Mouse (Mus musculus) forebrain, embryonic 14.5 days (tissue): ENCODE data around the gene Slit1. TPM values are rescaled to one million over a fixed set of nuclear protein-coding genes. Genes with fewer than 3 reads are reported as not detected.

Experiments used
- ATAC-seq: fragments of 200-750 bp; cut with Nextera tagmentation; 2 replicates; pipeline ENCODE4 v1.8.0; 2017; ENCODE audit warnings: mild to moderate bottlenecking, moderate library complexity
- DNase-seq: peaks from one replicate; pipeline ENCODE4 v3.0.0-alpha.2; 2015; ENCODE audit warnings: low spot score
- H3K27ac ChIP-seq: fragments of 300-500 bp; sonication (generic); 2 replicates; pipeline ENCODE4 v1.5.1; 2014; ENCODE audit warnings: low read depth, mild to moderate bottlenecking, control low read depth, low read length, moderate library complexity
- H3K27me3 ChIP-seq: fragments of 300-500 bp; sonication (generic); replicated peaks from 2 replicates; pipeline ENCODE4 v1.6.1; 2014; ENCODE audit warnings: low read length, control low read depth, mixed read lengths; ENCODE audit not compliant: control insufficient read depth, insufficient read depth
- H3K36me3 ChIP-seq: fragments of 300-500 bp; sonication (generic); 2 replicates; pipeline ENCODE4 v1.6.1; 2014; ENCODE audit warnings: low read length, control low read depth; ENCODE audit not compliant: control insufficient read depth, insufficient read depth
- H3K4me1 ChIP-seq: fragments of 300-500 bp; sonication (generic); 2 replicates; pipeline ENCODE4 v1.6.1; 2014; ENCODE audit warnings: antibody characterized with exemption, low read length, control low read depth; ENCODE audit not compliant: control insufficient read depth, insufficient read depth
- H3K4me2 ChIP-seq: fragments of 300-500 bp; sonication (generic); 2 replicates; pipeline ENCODE4 v1.6.1; 2014; ENCODE audit warnings: mild to moderate bottlenecking, control low read depth, low read length
- H3K4me3 ChIP-seq: fragments of 300-500 bp; sonication (generic); 2 replicates; pipeline ENCODE4 v1.5.1; 2014; ENCODE audit warnings: low read depth, low read length, control low read depth
- H3K9ac ChIP-seq: fragments of 300-500 bp; sonication (generic); 2 replicates; pipeline ENCODE4 v1.6.1; 2014; ENCODE audit warnings: mild to moderate bottlenecking, low read length, control low read depth, moderate library complexity
- H3K9me3 ChIP-seq: fragments of 300-500 bp; sonication (generic); replicated peaks from 2 replicates; pipeline ENCODE4 v1.6.1; 2016; ENCODE audit warnings: low read length, control low read depth, mixed read lengths; ENCODE audit not compliant: control insufficient read depth
- WGBS: fragments of 180-500 bp; shearing (Covaris S2); extraction: QIAGEN DNeasy Blood & Tissue Kit; methylation state at CpG from one replicate; pipeline ENCODE4 v1.1.7; 2014; 5-methylcytosine and 5-hydroxymethylcytosine counted together
- polyA plus RNA-seq: library from polyadenylated mRNA; unstranded; fragments of >200 nt; fragmentation: Nextera tagmentation; extraction: Ambion mirVana; gene quantifications from 2 replicates; pipeline ENCODE4 v1.2.1, GENCODE M21; 2014

Slit1 gene
- polyA plus RNA-seq, 1 experiment from 2014 or later, result 13.5 TPM

DNA sequence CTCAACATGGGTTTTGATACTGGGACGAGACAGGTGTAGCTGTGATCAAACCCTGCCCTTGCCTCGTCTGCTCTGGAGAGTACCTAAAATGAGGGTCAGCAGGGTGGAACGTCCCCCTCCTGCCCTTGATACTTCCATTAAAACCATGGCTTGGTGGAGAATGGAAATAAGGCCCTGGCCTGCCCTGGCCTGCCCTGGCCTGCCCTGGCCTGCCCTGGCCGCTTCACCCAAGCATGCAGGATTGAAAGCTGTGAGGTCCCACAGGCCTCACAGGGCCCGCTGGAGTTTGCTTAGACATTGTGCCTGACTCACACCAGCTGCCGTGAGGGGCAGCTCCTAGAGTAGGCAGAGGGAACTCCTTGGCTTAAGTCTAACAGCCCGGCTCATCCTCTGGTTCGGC is 55.6 kb downstream of the Slit1 start:
- 69% methylated on average over 8 of the region's 8 CpGs for whole genome bisulfite sequencing
- H3K9ac ChIP-seq, result no peak overlapping the region; the same call in 1 of the 2 replicates
- peak; percentile 1; the same call in 1 of the 2 replicates for ATAC-seq
- peaks cover 46% of the 10 kb centered on the region for H3K4me1 ChIP-seq
- peak overlapping the region; percentile 61 for H3K27ac ChIP-seq
- no peak overlapping the region for H3K4me3 ChIP-seq
- H3K4me2 ChIP-seq, result no peak overlapping the region
- no peaks in the 10 kb centered on the region for H3K36me3 ChIP-seq
- H3K9me3 ChIP-seq, result no peaks in the 10 kb centered on the region
- no peak for DNase-seq
- H3K27me3 ChIP-seq, result no peaks in the 10 kb centered on the region

DNA sequence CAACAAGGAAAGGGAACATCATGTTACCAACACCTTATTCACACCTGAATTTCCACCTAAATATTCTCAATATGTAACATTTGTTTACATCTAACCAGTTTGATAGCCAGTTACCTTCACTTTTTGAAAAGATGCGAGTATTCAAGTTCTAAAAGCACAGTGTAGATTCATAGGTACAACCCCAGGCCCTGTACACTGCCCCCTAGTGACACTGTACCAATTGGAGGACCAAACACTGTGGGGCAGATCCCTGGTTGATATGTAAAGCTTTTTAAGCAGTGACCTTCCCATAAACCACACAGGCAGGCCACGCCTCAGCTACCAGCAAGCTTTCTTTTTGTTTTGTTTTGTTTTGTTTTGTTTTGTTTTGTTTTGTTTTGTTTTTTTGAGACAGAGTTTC is 57.3 kb downstream of the Slit1 start:
- no peak for ATAC-seq
- H3K36me3 ChIP-seq, result no peaks in the 10 kb centered on the region
- WGBS, result 92% methylated on average over 2 of the region's 2 CpGs
- H3K27me3 ChIP-seq, result no peaks in the 10 kb centered on the region
- no peak overlapping the region for H3K4me3 ChIP-seq
- H3K9ac ChIP-seq, result no peak overlapping the region
- no peaks in the 10 kb centered on the region for H3K9me3 ChIP-seq
- H3K4me1 ChIP-seq, result peaks cover 55% of the 10 kb centered on the region
- no peak overlapping the region for H3K4me2 ChIP-seq
- DNase-seq, result no peak
- no peak overlapping the region for H3K27ac ChIP-seq

DNA sequence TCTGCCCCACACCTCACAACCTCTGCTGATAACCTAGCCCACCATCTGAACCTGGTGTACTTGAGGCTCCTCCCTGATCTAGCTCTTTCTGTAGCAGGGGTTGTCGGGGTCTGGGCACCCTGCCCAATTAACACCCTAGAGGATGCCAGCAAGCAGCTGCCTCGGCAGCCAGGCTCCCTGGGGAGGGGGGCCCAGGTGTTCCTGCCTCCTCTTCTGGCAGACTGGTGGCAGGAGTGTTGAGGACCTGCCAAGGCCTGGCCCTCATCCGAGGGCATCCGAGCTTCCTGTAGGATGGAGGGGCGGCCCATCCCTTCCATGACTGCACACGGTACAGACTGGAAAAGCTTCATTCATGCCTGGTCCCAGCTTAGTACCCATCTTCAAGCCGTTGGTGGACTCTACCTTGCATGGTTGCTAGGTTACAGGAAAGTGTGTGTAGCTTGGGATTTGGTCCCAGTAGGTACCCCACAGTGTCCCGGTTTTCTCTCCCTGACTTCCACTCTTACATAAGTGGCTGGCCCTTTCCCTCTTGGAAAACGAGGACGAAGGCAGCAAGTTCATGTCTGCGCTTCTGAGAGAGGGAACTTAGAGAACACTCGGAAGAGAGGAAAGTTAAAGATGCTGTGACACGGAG is 57.9 kb downstream of the Slit1 start:
- Histone ChIP-seq H3K27ac (no peak overlapping the region), H3K36me3 (no peaks in the 10 kb centered on the region), H3K4me3 (no peak overlapping the region), H3K4me1 (peaks cover 53% of the 10 kb centered on the region), H3K27me3 (no peaks in the 10 kb centered on the region), H3K9ac (no peak overlapping the region), H3K4me2 (no peak overlapping the region), H3K9me3 (no peaks in the 10 kb centered on the region)
- ATAC-seq (peak; percentile 33), DNase-seq (peak; percentile 74)
- WGBS, result 63% methylated on average over 13 of the region's 13 CpGs

DNA sequence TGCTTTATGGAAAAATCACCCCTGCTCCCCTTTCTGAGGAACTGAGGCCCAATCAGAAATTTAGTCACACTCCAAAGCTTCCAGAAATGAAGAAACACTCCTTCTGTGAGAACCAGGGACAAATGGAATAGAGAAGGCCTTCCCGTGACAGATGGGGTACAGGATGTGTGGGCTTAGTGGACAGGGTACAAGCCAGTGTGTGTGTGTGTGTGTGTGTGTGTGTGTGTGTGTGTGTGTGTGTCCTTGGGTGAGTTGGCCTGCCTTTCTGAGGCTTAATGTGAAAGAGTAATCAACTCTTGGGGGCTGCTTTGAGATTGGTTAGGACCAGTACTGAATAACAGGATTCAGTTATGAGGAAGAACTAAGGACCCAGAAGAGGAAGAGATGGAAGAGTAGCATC is 58.6 kb downstream of the Slit1 start:
- DNase-seq (no peak), ATAC-seq (no peak)
- H3K36me3 ChIP-seq, result no peaks in the 10 kb centered on the region
- 76% methylated on average over 1 of the region's 1 CpGs for WGBS
- no peaks in the 10 kb centered on the region for H3K9me3 ChIP-seq
- peaks cover 46% of the 10 kb centered on the region for H3K4me1 ChIP-seq
- H3K4me3 ChIP-seq, result no peak overlapping the region
- H3K27ac ChIP-seq, result no peak overlapping the region
- no peaks in the 10 kb centered on the region for H3K27me3 ChIP-seq
- no peak overlapping the region for H3K4me2 ChIP-seq
- H3K9ac ChIP-seq, result no peak overlapping the region

DNA sequence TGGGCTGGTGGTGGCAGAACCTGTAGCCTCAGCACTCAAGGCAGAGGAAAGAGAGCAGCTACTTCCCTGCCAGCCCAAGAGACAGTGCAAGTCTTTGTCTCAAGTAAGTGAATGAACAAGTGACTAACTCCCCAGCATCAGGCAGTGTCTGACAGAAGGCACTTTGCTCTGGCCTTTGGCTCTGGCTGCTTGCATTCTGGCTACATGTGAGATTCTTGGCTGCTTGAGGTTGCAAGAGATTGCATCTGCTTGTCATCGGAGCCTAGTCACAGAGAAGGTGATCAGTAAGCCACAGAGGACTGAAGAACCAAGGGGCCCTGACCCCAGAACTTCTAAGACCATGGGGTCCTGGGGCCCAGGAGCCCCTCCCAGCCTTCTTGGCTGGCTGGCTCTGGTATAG is 59.5 kb downstream of the Slit1 start:
- WGBS, result 91% methylated on average over 1 of the region's 1 CpGs
- H3K4me1 ChIP-seq, result peaks cover 49% of the 10 kb centered on the region
- no peak for DNase-seq

GRCm38 (mm10) chr19:41680267-41680666 is 63.2 kb downstream of the Slit1 start:
- H3K4me3 ChIP-seq, result no peak overlapping the region
- ATAC-seq (no peak), DNase-seq (no peak)
- no peak overlapping the region for H3K9ac ChIP-seq
- peaks cover 40% of the 10 kb centered on the region for H3K4me1 ChIP-seq
- no peak overlapping the region for H3K4me2 ChIP-seq
- 95% methylated on average over 1 of the region's 1 CpGs for WGBS
- H3K27ac ChIP-seq, result no peak overlapping the region
- no peaks in the 10 kb centered on the region for H3K36me3 ChIP-seq
- H3K27me3 ChIP-seq, result no peaks in the 10 kb centered on the region
- no peaks in the 10 kb centered on the region for H3K9me3 ChIP-seq

More for the DNA sequence above, 59.5 kb downstream of the Slit1 start:
- H3K27ac ChIP-seq, result no peak overlapping the region
- H3K9ac ChIP-seq, result no peak overlapping the region
- H3K4me3 ChIP-seq, result no peak overlapping the region
- no peak for ATAC-seq
- H3K27me3 ChIP-seq, result no peaks in the 10 kb centered on the region
- no peaks in the 10 kb centered on the region for H3K9me3 ChIP-seq
- H3K36me3 ChIP-seq, result no peaks in the 10 kb centered on the region
- no peak overlapping the region for H3K4me2 ChIP-seq

GRCm38 (mm10) chr19:41679028-41679427 is 64.4 kb downstream of the Slit1 start:
- Histone ChIP-seq H3K9ac (peak overlapping the region; percentile 29), H3K4me1 (peaks cover 34% of the 10 kb centered on the region), H3K36me3 (no peaks in the 10 kb centered on the region), H3K4me2 (peak overlapping the region; percentile 24; the same call in 1 of the 2 replicates), H3K27ac (peak overlapping the region; percentile 33), H3K4me3 (no peak overlapping the region), H3K27me3 (no peaks in the 10 kb centered on the region), H3K9me3 (no peaks in the 10 kb centered on the region)
- DNase-seq (peak; percentile 61), ATAC-seq (peak; percentile 33; the same call in 1 of the 2 replicates)
- 17% methylated on average over 15 of the region's 15 CpGs for WGBS

- Histone ChIP-seq H3K36me3 (no peaks in the 10 kb centered on the region), H3K9ac (no peak overlapping the region), H3K9me3 (no peaks in the 10 kb centered on the region), H3K4me1 (peaks cover 37% of the 10 kb centered on the region), H3K4me3 (no peak overlapping the region), H3K4me2 (no peak overlapping the region), H3K27me3 (no peaks in the 10 kb centered on the region), H3K27ac (no peak overlapping the region)
- no peak for DNase-seq
- 72% methylated on average over 4 of the region's 4 CpGs for WGBS
- ATAC-seq, result no peak
Measured at GRCm38 (mm10) chr19:41677575-41677974, 65.9 kb downstream of the Slit1 start.

GRCm38 (mm10) chr19:41675583-41675982 is 67.9 kb downstream of the Slit1 start:
- Histone ChIP-seq H3K4me3 (no peak overlapping the region), H3K4me2 (no peak overlapping the region), H3K9ac (no peak overlapping the region), H3K27me3 (no peaks in the 10 kb centered on the region), H3K36me3 (no peaks in the 10 kb centered on the region), H3K4me1 (peaks cover 37% of the 10 kb centered on the region), H3K27ac (no peak overlapping the region), H3K9me3 (no peaks in the 10 kb centered on the region)
- DNase-seq (peak; percentile 37), ATAC-seq (no peak)
- WGBS, result 80% methylated on average over 8 of the region's 8 CpGs
